Mouse (Mus musculus): ENCODE measurements around the gene Pick1. TPM values are rescaled to one million over a fixed set of nuclear protein-coding genes. Genes with fewer than 3 reads are reported as not detected.

Gene Pick1
- total RNA-seq, 2 experiments from 2014 or later: 21.5 to 22.3 TPM

GRCm38 (mm10) chr15:79263726-79264125 is 34.8 kb downstream of the Pick1 start:
- no peak for DNase-seq (ENCODE audit: low spot score)
- intact Hi-C loops (cut with DNase I): no loop called here

GRCm38 (mm10) chr15:79265384-79265783 is 36.4 kb downstream of the Pick1 start:
- intact Hi-C loops (cut with DNase I): no loop called here
- DNase-seq (ENCODE audit: low spot score): no peak

GRCm38 (mm10) chr15:79268521-79268920 is 39.5 kb downstream of the Pick1 start:
- no peak for DNase-seq (ENCODE audit: low spot score)

GRCm38 (mm10) chr15:79270317-79271123 is 41.5 kb downstream of the Pick1 start:
- intact Hi-C loops (cut with DNase I): no loop called here
- peak; percentile 50 for DNase-seq (ENCODE audit: low spot score)

More at GRCm38 (mm10) chr15:79268521-79268920, 39.5 kb downstream of the Pick1 start:
- intact Hi-C loops (cut with DNase I): no loop called here

- no peak for DNase-seq (ENCODE audit: low spot score)
- intact Hi-C loops (cut with DNase I): no loop called here
Observed at GRCm38 (mm10) chr15:79271124-79271746, 42.3 kb downstream of the Pick1 start.

- no peak for DNase-seq (ENCODE audit: low spot score)
- intact Hi-C loops (cut with DNase I): no loop called here
Observed at GRCm38 (mm10) chr15:79273020-79273419, 44.0 kb downstream of the Pick1 start.

GRCm38 (mm10) chr15:79277728-79278127 is 48.8 kb downstream of the Pick1 start:
- intact Hi-C loops (cut with DNase I): no loop called here
- no peak for DNase-seq (ENCODE audit: low spot score)

- intact Hi-C loops (cut with DNase I): no loop called here
- DNase-seq (ENCODE audit: low spot score): no peak
Observed at GRCm38 (mm10) chr15:79280209-79280608, 51.2 kb downstream of the Pick1 start.

- DNase-seq (ENCODE audit: low spot score): no peak
- intact Hi-C loops (cut with DNase I): no loop called here
Observed at GRCm38 (mm10) chr15:79280850-79281249, 51.9 kb downstream of the Pick1 start.

GRCm38 (mm10) chr15:79281389-79281788 is 52.4 kb downstream of the Pick1 start:
- DNase-seq (ENCODE audit: low spot score): no peak
- intact Hi-C loops (cut with DNase I): no loop called here

- no peak for DNase-seq (ENCODE audit: low spot score)
- intact Hi-C loops (cut with DNase I): no loop called here
Observed at GRCm38 (mm10) chr15:79282434-79282833, 53.5 kb downstream of the Pick1 start.

- no peak for DNase-seq (ENCODE audit: low spot score)
- intact Hi-C loops (cut with DNase I): no loop called here
Observed at GRCm38 (mm10) chr15:79283371-79283770, 54.4 kb downstream of the Pick1 start.

- no peak for DNase-seq (ENCODE audit: low spot score)
Observed at GRCm38 (mm10) chr15:79285399-79285798, 56.4 kb downstream of the Pick1 start, which contains the start of gene Baiap2l2. Gene Baiap2l2, minus strand, starts transcription at chr15:79285537.

GRCm38 (mm10) chr15:79286141-79286540 is 57.2 kb downstream of the Pick1 start:
- no peak for DNase-seq (ENCODE audit: low spot score)
- intact Hi-C loops (cut with DNase I): loop anchor here (2.0 kb wide), 1 partner anchor 17 kb away; no protein-coding TSS in a partner anchor

More at GRCm38 (mm10) chr15:79285399-79285798, 56.4 kb downstream of the Pick1 start, which contains the start of gene Baiap2l2:
- intact Hi-C loops (cut with DNase I): no loop called here

- intact Hi-C loops (cut with DNase I): loop anchor here (2.0 kb wide), 1 partner anchor 16 kb away; no protein-coding TSS in a partner anchor
- no peak for DNase-seq (ENCODE audit: low spot score)
Observed at GRCm38 (mm10) chr15:79287091-79287490, 58.1 kb downstream of the Pick1 start.

- no peak for DNase-seq (ENCODE audit: low spot score)
- intact Hi-C loops (cut with DNase I): no loop called here
Observed at GRCm38 (mm10) chr15:79288387-79288786, 59.4 kb downstream of the Pick1 start.

- intact Hi-C loops (cut with DNase I): no loop called here
- DNase-seq (ENCODE audit: low spot score): no peak
Observed at GRCm38 (mm10) chr15:79289441-79289840, 60.5 kb downstream of the Pick1 start.

GRCm38 (mm10) chr15:79290340-79290739 is 61.4 kb downstream of the Pick1 start:
- intact Hi-C loops (cut with DNase I): no loop called here
- DNase-seq (ENCODE audit: low spot score): no peak

- intact Hi-C loops (cut with DNase I): no loop called here
- DNase-seq (ENCODE audit: low spot score): no peak
Observed at GRCm38 (mm10) chr15:79292779-79293178, 63.8 kb downstream of the Pick1 start.

- intact Hi-C loops (cut with DNase I): no loop called here
- DNase-seq (ENCODE audit: low spot score): no peak
Observed at GRCm38 (mm10) chr15:79298553-79298952, 69.6 kb downstream of the Pick1 start.
